Mouse (Mus musculus) E14TG2a.4 (cell line): ENCODE data around the gene Slc9a2.

ENCODE experiments used
- CTCF ChIP-seq: conservative IDR thresholded peaks from 2 replicates; pipeline ENCODE4 v1.5.1; 2014; ENCODE audit warnings: low read length
- POU5F1 ChIP-seq: IDR thresholded peaks from 2 replicates; pipeline ENCODE4 v1.6.1; 2014; ENCODE audit warnings: low read length, borderline replicate concordance

- TF ChIP-seq CTCF (no peak), POU5F1 (no peak)
Observed at GRCm38 (mm10) chr1:40808643-40809042, 128.3 kb downstream of the Slc9a2 start.
